Mouse (Mus musculus) forebrain, embryonic 15.5 days (tissue): ENCODE measurements around the gene H2-Q10. TPM values are rescaled to one million over a fixed set of nuclear protein-coding genes. Genes with fewer than 3 reads are reported as not detected.
"Not testable (repeated sequence)": the region's sequence is repeated elsewhere in the genome, so short reads cannot be mapped to it uniquely, and the experiment has no call there.

Source experiments
- ATAC-seq: fragments of 200-750 bp; cut with Nextera tagmentation; replicated peaks from 2 replicates; pipeline ENCODE4 v1.8.0; 2017; ENCODE audit warnings: mild to moderate bottlenecking, moderate TSS enrichment, moderate library complexity
- H3K27ac ChIP-seq: fragments of 300-500 bp; sonication (generic); replicated peaks from 2 replicates; pipeline ENCODE4 v1.5.1; 2015; ENCODE audit warnings: mild to moderate bottlenecking, inconsistent platforms
- H3K27me3 ChIP-seq: fragments of 300-500 bp; sonication (generic); 2 replicates; pipeline ENCODE4 v1.6.1; 2015; ENCODE audit warnings: inconsistent platforms
- H3K36me3 ChIP-seq: fragments of 300-500 bp; sonication (generic); 2 replicates; pipeline ENCODE4 v1.6.1; 2015; ENCODE audit warnings: mild to moderate bottlenecking, inconsistent platforms
- H3K4me1 ChIP-seq: fragments of 300-500 bp; sonication (generic); 2 replicates; pipeline ENCODE4 v1.6.1; 2015; ENCODE audit warnings: inconsistent platforms
- H3K4me2 ChIP-seq: fragments of 300-500 bp; sonication (generic); replicated peaks from 2 replicates; pipeline ENCODE4 v1.6.1; 2015; ENCODE audit warnings: mild to moderate bottlenecking, inconsistent platforms
- H3K4me3 ChIP-seq: fragments of 300-500 bp; sonication (generic); 2 replicates; pipeline ENCODE4 v1.5.1; 2015; ENCODE audit warnings: mild to moderate bottlenecking, inconsistent platforms
- H3K9ac ChIP-seq: fragments of 300-500 bp; sonication (generic); replicated peaks from 2 replicates; pipeline ENCODE4 v1.6.1; 2015; ENCODE audit warnings: mild to moderate bottlenecking, inconsistent platforms
- H3K9me3 ChIP-seq: fragments of 300-500 bp; sonication (generic); 2 replicates; pipeline ENCODE4 v1.6.1; 2016; ENCODE audit warnings: inconsistent platforms
- WGBS: fragments of 180-500 bp; shearing (Covaris S2); methylation state at CpG from one replicate; pipeline ENCODE4 v1.1.7; 2015; ENCODE audit warnings: mixed read lengths; 5-methylcytosine and 5-hydroxymethylcytosine counted together
- polyA plus RNA-seq: library from polyadenylated mRNA; unstranded; fragments of >200 nt; fragmentation: Nextera tagmentation; extraction: Ambion mirVana; gene quantifications from 2 replicates; pipeline ENCODE4 v1.2.1, GENCODE M21; 2015

H2-Q10 gene
- 0.11 and 0.83 TPM in 2 replicates for polyA plus RNA-seq

GRCm38 (mm10) chr17:35469842-35470751 lies at the start of gene H2-Q10:
Gene H2-Q10, plus strand, starts transcription at chr17:35470089.
- Histone ChIP-seq H3K27me3 (peaks cover 25% of the 10 kb centered on the region), H3K4me3 (peak within 1 kb of the TSS; percentile 39), H3K9ac (no peak within 1 kb of the TSS), H3K27ac (no peak within 1 kb of the TSS), H3K36me3 (no peaks in the 10 kb centered on the region), H3K4me2 (peak within 1 kb of the TSS; percentile 60), H3K9me3 (no peaks in the 10 kb centered on the region), H3K4me1 (peaks cover 11% of the 10 kb centered on the region)
- ATAC-seq, result no peak
- WGBS, result 1% methylated on average over 80 of the region's 80 CpGs

- H3K4me1 ChIP-seq, H3K27ac ChIP-seq, H3K9me3 ChIP-seq, H3K36me3 ChIP-seq, H3K4me2 ChIP-seq, H3K9ac ChIP-seq, H3K27me3 ChIP-seq, H3K4me3 ChIP-seq, ATAC-seq: not testable (repeated sequence)
- WGBS, result 11% methylated on average over 11 of the region's 11 CpGs
Measured at GRCm38 (mm10) chr17:35420206-35420810, 49.6 kb upstream of the H2-Q10 start.

DNA sequence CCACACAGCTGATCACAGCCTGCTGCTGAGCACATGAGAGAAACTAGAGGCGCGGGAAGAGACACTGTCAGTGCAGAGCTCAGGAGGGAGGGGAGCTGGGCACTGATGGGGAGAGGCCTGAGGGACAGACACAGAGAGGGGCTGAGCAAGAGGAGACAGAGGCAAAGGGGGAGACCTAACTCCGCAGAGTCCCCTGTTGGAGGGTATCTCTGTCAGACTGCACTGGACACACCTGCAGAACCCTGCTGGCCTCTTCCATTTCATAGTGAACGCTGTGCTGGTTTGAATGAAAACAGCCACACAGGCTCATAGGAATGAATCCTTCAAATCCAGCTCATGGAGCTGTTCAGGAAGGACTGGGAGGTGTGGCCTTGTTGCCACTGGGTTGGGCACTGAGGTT lies 48.6 kb upstream of the H2-Q10 start:
- H3K4me3 ChIP-seq, result not testable (repeated sequence)

DNA sequence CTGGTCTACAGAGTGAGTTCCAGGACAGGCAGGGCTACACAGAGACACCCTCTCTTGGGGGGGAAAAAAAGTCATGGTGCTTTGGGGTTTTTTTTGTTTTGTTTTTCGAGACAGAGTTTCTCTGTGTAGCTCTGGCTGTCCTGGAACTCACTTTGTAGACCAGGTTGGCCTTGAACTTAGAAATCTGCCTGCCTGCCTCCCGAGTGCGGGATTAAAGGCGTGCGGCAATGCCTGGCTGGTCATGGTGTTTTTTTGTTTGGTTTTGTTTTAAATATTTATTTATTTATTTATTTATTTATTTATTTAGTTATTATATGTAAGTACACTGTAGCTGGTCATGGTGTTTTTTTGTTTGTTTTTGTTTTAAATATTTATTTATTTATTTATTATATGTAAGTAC lies 47.5 kb upstream of the H2-Q10 start:
- 92% methylated on average over 5 of the region's 5 CpGs for WGBS
- ATAC-seq, H3K9ac ChIP-seq, H3K36me3 ChIP-seq, H3K9me3 ChIP-seq, H3K27ac ChIP-seq, H3K4me2 ChIP-seq, H3K4me1 ChIP-seq, H3K4me3 ChIP-seq: not testable (repeated sequence)
- H3K27me3 ChIP-seq, result peaks cover 12% of the 10 kb centered on the region

More for the DNA sequence above, 48.6 kb upstream of the H2-Q10 start:
- not testable (repeated sequence) for H3K36me3 ChIP-seq, H3K27ac ChIP-seq, H3K9ac ChIP-seq, H3K4me2 ChIP-seq, ATAC-seq, H3K4me1 ChIP-seq, H3K9me3 ChIP-seq
- WGBS, result 87% methylated on average over 4 of the region's 4 CpGs
- H3K27me3 ChIP-seq, result peaks cover 12% of the 10 kb centered on the region

DNA sequence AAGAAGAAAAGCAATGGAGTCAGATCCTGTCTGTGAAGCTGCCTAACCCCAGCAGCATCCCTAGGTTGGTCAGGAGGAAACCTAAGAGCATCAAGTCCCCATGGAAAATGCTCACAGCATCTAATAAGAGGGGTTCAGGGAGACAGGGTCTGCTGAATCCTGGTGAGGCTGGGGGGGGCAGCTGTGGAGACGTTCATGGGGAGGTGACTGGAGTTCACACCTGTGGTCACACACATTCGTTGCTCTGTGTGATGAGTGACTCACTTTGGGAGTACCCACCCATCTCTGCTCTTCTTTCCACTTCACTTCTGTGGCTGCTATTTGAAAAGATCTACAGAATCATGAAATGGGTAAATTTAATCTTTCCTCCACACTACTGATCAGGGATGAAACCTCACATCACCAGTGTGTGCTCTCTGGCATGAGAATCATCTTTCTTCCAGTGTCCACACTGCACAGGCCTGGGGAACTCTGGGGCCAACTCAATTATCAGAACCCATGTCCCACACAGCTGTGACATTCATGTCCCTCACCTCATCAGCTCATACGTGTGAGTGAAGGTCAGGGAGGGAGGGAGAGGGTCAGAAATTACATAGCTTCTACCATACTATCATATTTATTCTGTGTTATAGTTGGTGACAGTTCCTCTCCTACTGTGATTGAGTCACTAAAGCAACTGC lies 46.6 kb upstream of the H2-Q10 start:
- not testable (repeated sequence) for H3K27ac ChIP-seq, H3K36me3 ChIP-seq, H3K4me2 ChIP-seq, ATAC-seq, H3K9ac ChIP-seq, H3K9me3 ChIP-seq, H3K4me3 ChIP-seq, H3K4me1 ChIP-seq
- WGBS, result 77% methylated on average over 3 of the region's 3 CpGs
- peaks cover 12% of the 10 kb centered on the region for H3K27me3 ChIP-seq

DNA sequence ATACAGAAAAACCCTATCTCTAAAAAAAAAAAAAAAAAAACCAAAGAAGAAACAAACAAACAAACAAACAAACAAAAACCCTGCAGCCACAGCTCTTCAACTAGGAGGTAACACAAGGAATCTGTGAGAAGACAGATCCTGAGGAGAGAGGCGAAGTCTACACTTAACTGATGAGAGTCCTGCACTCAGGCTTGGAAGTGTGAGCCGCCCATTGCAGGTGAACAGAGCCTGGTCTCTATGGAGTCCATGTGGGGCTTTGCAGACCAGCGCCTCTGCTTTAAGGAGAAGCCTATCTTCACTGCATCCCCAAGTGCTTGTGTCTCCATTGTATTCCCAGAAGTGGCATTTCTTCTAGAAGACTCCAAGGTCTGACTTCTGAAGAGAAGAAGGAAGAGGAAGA lies 45.8 kb upstream of the H2-Q10 start:
- H3K9me3 ChIP-seq, H3K27ac ChIP-seq, H3K36me3 ChIP-seq, H3K4me1 ChIP-seq, H3K4me3 ChIP-seq, ATAC-seq, H3K4me2 ChIP-seq, H3K9ac ChIP-seq: not testable (repeated sequence)
- H3K27me3 ChIP-seq, result peaks cover 15% of the 10 kb centered on the region
- WGBS, result 90% methylated on average over 3 of the region's 3 CpGs

- H3K9me3 ChIP-seq, H3K27ac ChIP-seq, H3K4me1 ChIP-seq, H3K36me3 ChIP-seq: not testable (repeated sequence)
- peak within 1 kb of the TSS; percentile 35 for H3K4me3 ChIP-seq
- peak within 1 kb of the TSS; percentile 57 for H3K4me2 ChIP-seq
- under 1% methylated on average over 50 of the region's 66 CpGs for WGBS
- peaks cover 16% of the 10 kb centered on the region for H3K27me3 ChIP-seq
- peak within 1 kb of the TSS; percentile 1; the same call in 1 of the 2 replicates for H3K9ac ChIP-seq
- peak; percentile 57 for ATAC-seq
Measured at GRCm38 (mm10) chr17:35424624-35425416, 45.1 kb upstream of the H2-Q10 start, which contains the start of gene H2-Q6. Gene H2-Q6, plus strand, starts transcription at chr17:35424850.

GRCm38 (mm10) chr17:35425474-35425873 lies 44.4 kb upstream of the H2-Q10 start:
- H3K9ac ChIP-seq, H3K36me3 ChIP-seq, H3K27ac ChIP-seq, H3K9me3 ChIP-seq, ATAC-seq, H3K4me1 ChIP-seq: not testable (repeated sequence)
- Histone ChIP-seq H3K27me3 (peaks cover 16% of the 10 kb centered on the region), H3K4me3 (peak overlapping the region; percentile 35; the same call in 1 of the 2 replicates), H3K4me2 (peak overlapping the region; percentile 57)
- 15% methylated on average over 28 of the region's 28 CpGs for WGBS

DNA sequence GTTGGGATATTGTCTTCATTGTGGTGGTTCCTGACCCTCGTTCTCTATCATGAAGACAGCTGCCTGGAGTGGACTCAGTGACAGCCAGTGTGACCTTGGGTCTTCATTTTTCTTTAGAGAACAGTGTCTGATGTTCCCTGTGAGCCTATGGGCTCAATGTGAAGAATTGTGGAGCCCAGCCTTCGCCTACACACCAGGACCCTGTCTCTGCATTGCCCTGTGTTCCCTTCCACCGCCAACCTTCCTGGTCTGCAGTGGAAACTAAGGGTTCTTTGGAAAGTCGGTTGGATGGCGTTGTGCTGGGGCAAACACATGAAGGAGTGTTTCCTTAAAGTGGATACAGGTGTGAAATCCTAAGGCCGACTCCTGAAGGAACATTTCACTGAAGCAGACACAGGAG lies 41.0 kb upstream of the H2-Q10 start:
- H3K4me1 ChIP-seq, H3K27ac ChIP-seq, H3K4me3 ChIP-seq, H3K9me3 ChIP-seq, H3K9ac ChIP-seq, ATAC-seq, H3K36me3 ChIP-seq, H3K4me2 ChIP-seq: not testable (repeated sequence)
- H3K27me3 ChIP-seq, result peaks cover 16% of the 10 kb centered on the region
- 86% methylated on average over 6 of the region's 6 CpGs for WGBS

DNA sequence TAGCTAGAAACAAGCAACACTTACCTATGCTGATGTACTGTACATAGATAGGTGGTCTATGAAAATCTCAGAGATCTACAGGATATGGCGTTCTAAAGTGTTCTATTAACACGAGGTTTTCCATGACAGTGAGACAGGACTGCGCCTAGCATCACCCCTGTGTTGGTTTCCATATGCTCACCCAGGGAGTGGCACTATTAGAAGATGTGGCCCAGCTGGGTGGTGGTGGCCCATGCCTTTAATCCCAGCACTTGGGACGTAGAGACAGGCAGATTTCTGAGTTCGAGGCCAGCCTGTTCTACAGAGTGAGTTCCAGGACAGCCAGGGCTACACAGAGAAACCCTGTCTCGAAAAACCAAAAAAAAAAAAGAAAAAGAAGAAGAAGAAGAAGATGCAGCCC lies 39.2 kb upstream of the H2-Q10 start:
- ATAC-seq, H3K4me3 ChIP-seq, H3K27me3 ChIP-seq, H3K4me2 ChIP-seq, H3K36me3 ChIP-seq, H3K4me1 ChIP-seq, H3K9me3 ChIP-seq, H3K9ac ChIP-seq, H3K27ac ChIP-seq: not testable (repeated sequence)
- 88% methylated on average over 6 of the region's 6 CpGs for WGBS

DNA sequence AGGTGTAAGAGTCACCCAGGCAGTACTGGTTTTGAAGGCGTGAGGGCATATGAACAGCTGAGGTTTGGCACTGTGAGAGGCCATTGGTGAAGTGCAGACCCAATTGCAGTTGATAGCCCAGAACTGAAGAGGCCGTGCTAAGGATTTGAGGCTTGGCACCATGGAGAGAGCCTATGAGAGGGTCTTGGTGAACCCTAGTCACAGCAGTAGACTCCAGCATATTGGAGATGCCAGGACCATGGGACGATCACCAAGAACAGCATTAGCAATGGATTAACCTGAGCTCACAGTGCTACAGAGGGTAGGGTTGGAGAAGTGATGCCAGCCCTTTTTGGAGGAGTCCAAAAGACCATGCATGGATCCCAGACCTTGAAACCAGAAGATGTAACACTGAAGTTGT lies 37.7 kb upstream of the H2-Q10 start:
- WGBS, result 93% methylated on average over 3 of the region's 3 CpGs
- H3K36me3 ChIP-seq, result not testable (repeated sequence)

More for the DNA sequence above, 37.7 kb upstream of the H2-Q10 start:
- not testable (repeated sequence) for H3K9ac ChIP-seq, ATAC-seq, H3K27ac ChIP-seq, H3K27me3 ChIP-seq, H3K4me3 ChIP-seq, H3K9me3 ChIP-seq, H3K4me2 ChIP-seq, H3K4me1 ChIP-seq
